Mouse (Mus musculus) stomach, embryonic 16.5 days (tissue): ENCODE measurements around the gene Lep. TPM values are rescaled to one million over a fixed set of nuclear protein-coding genes. Genes with fewer than 3 reads are reported as not detected.

Source experiments
- ATAC-seq: fragments of 200-750 bp; cut with Nextera tagmentation; 2 replicates; pipeline ENCODE4 v1.8.0; 2017; ENCODE audit warnings: moderate number of reproducible peaks, moderate TSS enrichment; ENCODE audit not compliant: insufficient read depth, low FRiP score
- H3K27ac ChIP-seq: fragments of 300-500 bp; sonication (generic); 2 replicates; pipeline ENCODE4 v1.5.1; 2014; ENCODE audit warnings: low read length
- H3K27me3 ChIP-seq: fragments of 300-500 bp; sonication (generic); 2 replicates; pipeline ENCODE4 v1.6.1; 2014; ENCODE audit warnings: low read length, control low read depth, mixed read lengths; ENCODE audit not compliant: control insufficient read depth, insufficient read depth
- H3K36me3 ChIP-seq: fragments of 300-500 bp; sonication (generic); 2 replicates; pipeline ENCODE4 v1.6.1; 2014; ENCODE audit warnings: low read length; ENCODE audit not compliant: control insufficient read depth, insufficient read depth
- H3K4me1 ChIP-seq: fragments of 300-500 bp; sonication (generic); 2 replicates; pipeline ENCODE4 v1.6.1; 2014; ENCODE audit warnings: low read length, control low read depth, mixed read lengths; ENCODE audit not compliant: control insufficient read depth, insufficient read depth
- H3K4me2 ChIP-seq: fragments of 300-500 bp; sonication (generic); 2 replicates; pipeline ENCODE4 v1.6.1; 2014; ENCODE audit warnings: low read depth, low read length, mixed read lengths
- H3K4me3 ChIP-seq: fragments of 300-500 bp; sonication (generic); replicated peaks from 2 replicates; pipeline ENCODE4 v1.5.1; 2014; ENCODE audit warnings: mild to moderate bottlenecking, low read length
- H3K9ac ChIP-seq: fragments of 300-500 bp; sonication (generic); 2 replicates; pipeline ENCODE4 v1.6.1; 2014; ENCODE audit warnings: low read length
- H3K9me3 ChIP-seq: fragments of 300-500 bp; sonication (generic); replicated peaks from 2 replicates; pipeline ENCODE4 v1.6.1; 2016; ENCODE audit warnings: low read length, control low read depth; ENCODE audit not compliant: control insufficient read depth
- WGBS: fragments of 180-500 bp; shearing (Covaris S2); extraction: QIAGEN DNeasy Blood & Tissue Kit; methylation state at CpG from one replicate; pipeline ENCODE4 v1.1.7; 2014; 5-methylcytosine and 5-hydroxymethylcytosine counted together
- polyA plus RNA-seq: library from polyadenylated mRNA; unstranded; fragments of >200 nt; fragmentation: Nextera tagmentation; extraction: Ambion mirVana; gene quantifications from 2 replicates; pipeline ENCODE4 v1.2.1, GENCODE M21; 2015

The Lep gene
- polyA plus RNA-seq, 1 experiment from 2014 or later, result not detected

GRCm38 (mm10) chr6:29092234-29092633 lies 32.2 kb downstream of the Lep start:
- Histone ChIP-seq H3K27ac (no peak overlapping the region), H3K36me3 (no peaks in the 10 kb centered on the region), H3K4me1 (no peaks in the 10 kb centered on the region), H3K9me3 (0 out of 2 replicates have a peak, but pooled peaks cover 9% of the 10 kb centered on the region), H3K4me3 (no peak overlapping the region), H3K27me3 (no peaks in the 10 kb centered on the region), H3K4me2 (no peak overlapping the region), H3K9ac (no peak overlapping the region)
- no peak for ATAC-seq
- WGBS, result 80% methylated on average over 7 of the region's 7 CpGs

- WGBS, result 61% methylated on average over 11 of the region's 11 CpGs
- H3K9ac ChIP-seq, result no peak overlapping the region
- ATAC-seq, result no peak
- no peak overlapping the region for H3K4me2 ChIP-seq
- H3K36me3 ChIP-seq, result no peaks in the 10 kb centered on the region
- H3K27me3 ChIP-seq, result no peaks in the 10 kb centered on the region
- no peaks in the 10 kb centered on the region for H3K4me1 ChIP-seq
- no peak overlapping the region for H3K4me3 ChIP-seq
- H3K27ac ChIP-seq, result no peak overlapping the region
- H3K9me3 ChIP-seq, result 0 out of 2 replicates have a peak, but pooled peaks cover 9% of the 10 kb centered on the region
Measured at GRCm38 (mm10) chr6:29092904-29093303, 32.9 kb downstream of the Lep start.

GRCm38 (mm10) chr6:29099536-29100170 lies 39.6 kb downstream of the Lep start:
- no peak for ATAC-seq
- Histone ChIP-seq H3K36me3 (no peaks in the 10 kb centered on the region), H3K27me3 (no peaks in the 10 kb centered on the region), H3K4me1 (no peaks in the 10 kb centered on the region), H3K9me3 (0 out of 2 replicates have a peak, but pooled peaks cover 4% of the 10 kb centered on the region), H3K4me3 (no peak overlapping the region), H3K4me2 (no peak overlapping the region), H3K27ac (no peak overlapping the region), H3K9ac (no peak overlapping the region)
- 36% methylated on average over 14 of the region's 14 CpGs for WGBS

GRCm38 (mm10) chr6:29100423-29100822 lies 40.4 kb downstream of the Lep start:
- 22% methylated on average over 3 of the region's 3 CpGs for WGBS
- H3K4me2 ChIP-seq, result no peak overlapping the region
- H3K4me3 ChIP-seq, result no peak overlapping the region
- ATAC-seq, result no peak
- no peaks in the 10 kb centered on the region for H3K4me1 ChIP-seq
- H3K9me3 ChIP-seq, result 0 out of 2 replicates have a peak, but pooled peaks cover 4% of the 10 kb centered on the region
- no peaks in the 10 kb centered on the region for H3K36me3 ChIP-seq
- no peaks in the 10 kb centered on the region for H3K27me3 ChIP-seq
- no peak overlapping the region for H3K9ac ChIP-seq
- no peak overlapping the region for H3K27ac ChIP-seq

- 72% methylated on average over 9 of the region's 9 CpGs for WGBS
- Histone ChIP-seq H3K4me3 (no peak overlapping the region), H3K27me3 (no peaks in the 10 kb centered on the region)
Measured at GRCm38 (mm10) chr6:29101248-29101864, 41.3 kb downstream of the Lep start.

GRCm38 (mm10) chr6:29108376-29108775 lies 48.4 kb downstream of the Lep start:
- Histone ChIP-seq H3K36me3 (no peaks in the 10 kb centered on the region), H3K27ac (no peak overlapping the region), H3K9ac (no peak overlapping the region), H3K4me3 (no peak overlapping the region), H3K9me3 (peaks cover 5% of the 10 kb centered on the region; the same call in 1 of the 2 replicates), H3K4me2 (no peak overlapping the region), H3K27me3 (no peaks in the 10 kb centered on the region), H3K4me1 (no peaks in the 10 kb centered on the region)
- ATAC-seq, result no peak
- WGBS, result 70% methylated on average over 1 of the region's 1 CpGs

More at GRCm38 (mm10) chr6:29101248-29101864, 41.3 kb downstream of the Lep start:
- Histone ChIP-seq H3K4me1 (no peaks in the 10 kb centered on the region), H3K27ac (no peak overlapping the region), H3K4me2 (no peak overlapping the region), H3K9me3 (0 out of 2 replicates have a peak, but pooled peaks cover under 1% of the 10 kb centered on the region), H3K36me3 (no peaks in the 10 kb centered on the region), H3K9ac (no peak overlapping the region)
- ATAC-seq, result no peak

GRCm38 (mm10) chr6:29111501-29111900 lies 51.5 kb downstream of the Lep start:
- 87% methylated on average over 4 of the region's 4 CpGs for WGBS
- Histone ChIP-seq H3K4me1 (no peaks in the 10 kb centered on the region), H3K9me3 (peaks cover 5% of the 10 kb centered on the region; the same call in 1 of the 2 replicates), H3K4me2 (no peak overlapping the region), H3K36me3 (no peaks in the 10 kb centered on the region), H3K9ac (no peak overlapping the region), H3K27me3 (no peaks in the 10 kb centered on the region), H3K27ac (no peak overlapping the region), H3K4me3 (no peak overlapping the region)
- no peak for ATAC-seq

GRCm38 (mm10) chr6:29115756-29116155 lies 55.7 kb downstream of the Lep start:
- H3K9me3 ChIP-seq, result peaks cover 5% of the 10 kb centered on the region; the same call in 1 of the 2 replicates
- no peak overlapping the region for H3K4me2 ChIP-seq
- H3K36me3 ChIP-seq, result no peaks in the 10 kb centered on the region
- H3K4me3 ChIP-seq, result no peak overlapping the region
- WGBS, result 66% methylated on average over 7 of the region's 7 CpGs
- no peak for ATAC-seq
- H3K9ac ChIP-seq, result no peak overlapping the region
- H3K27me3 ChIP-seq, result no peaks in the 10 kb centered on the region
- H3K4me1 ChIP-seq, result no peaks in the 10 kb centered on the region
- no peak overlapping the region for H3K27ac ChIP-seq

- peak; percentile 58; the same call in 1 of the 2 replicates for ATAC-seq
- WGBS, result 49% methylated on average over 7 of the region's 7 CpGs
- no peak overlapping the region for H3K4me3 ChIP-seq
- H3K9me3 ChIP-seq, result no peaks in the 10 kb centered on the region
- no peaks in the 10 kb centered on the region for H3K4me1 ChIP-seq
- no peaks in the 10 kb centered on the region for H3K27me3 ChIP-seq
- H3K4me2 ChIP-seq, result no peak overlapping the region
- no peak overlapping the region for H3K27ac ChIP-seq
- H3K36me3 ChIP-seq, result no peaks in the 10 kb centered on the region
- H3K9ac ChIP-seq, result no peak overlapping the region
Measured at GRCm38 (mm10) chr6:29117417-29118104, 57.5 kb downstream of the Lep start.
